Mouse (Mus musculus) frontal cortex, postnatal 25 days (tissue): Measurements from ENCODE around the gene Rfx3.
A peak's percentile ranks its signal among the peaks of the same experiment; 100 is the strongest.

Experiments used
- DNase-seq, 2 experiments: peaks; one replicate each; pipeline ENCODE4 v3.0.0; 2022; ENCODE audit warnings: low spot score in 2 of 2

The Rfx3 gene

GRCm38 (mm10) chr19:28010471-28011395 lies at the start of gene Rfx3:
Rfx3 (minus strand) TSS chr19:28011166.
- DNase-seq = peak; percentile 16 to 22

GRCm38 (mm10) chr19:28052058-28052457 lies 41.1 kb upstream of the Rfx3 start:
- DNase-seq = no peak

GRCm38 (mm10) chr19:28051571-28051970 lies 40.6 kb upstream of the Rfx3 start:
- DNase-seq = no peak

- no peak for DNase-seq
These were observed 38.3 kb upstream of the Rfx3 start for GRCm38 (mm10) chr19:28049280-28049679.

- no peak for DNase-seq
These were observed 35.8 kb upstream of the Rfx3 start for GRCm38 (mm10) chr19:28046806-28047205.

- no peak for DNase-seq
These were observed 34.0 kb upstream of the Rfx3 start for GRCm38 (mm10) chr19:28044950-28045349.

- DNase-seq = peak; percentile 65
These were observed 943 bp upstream of the Rfx3 start for GRCm38 (mm10) chr19:28011718-28012499.

GRCm38 (mm10) chr19:28011396-28011717 lies 391 bp upstream of the Rfx3 start:
- DNase-seq = peak; percentile 91 to 92

- DNase-seq = no peak
These were observed 1.2 kb downstream of the Rfx3 start for GRCm38 (mm10) chr19:28009587-28010281.

GRCm38 (mm10) chr19:28004190-28004589 lies 6.8 kb downstream of the Rfx3 start:
- no peak for DNase-seq

- DNase-seq = no peak
These were observed 7.5 kb downstream of the Rfx3 start for GRCm38 (mm10) chr19:28003474-28003873.

GRCm38 (mm10) chr19:28002708-28003107 lies 8.3 kb downstream of the Rfx3 start:
- no peak for DNase-seq

GRCm38 (mm10) chr19:27992800-27993199 lies 18.2 kb downstream of the Rfx3 start:
- no peak for DNase-seq

- no peak for DNase-seq
These were observed 22.2 kb downstream of the Rfx3 start for GRCm38 (mm10) chr19:27988746-27989145.

- no peak for DNase-seq
These were observed 43.4 kb downstream of the Rfx3 start for GRCm38 (mm10) chr19:27967590-27967989.

GRCm38 (mm10) chr19:27961271-27961670 lies 49.7 kb downstream of the Rfx3 start:
- no peak for DNase-seq

GRCm38 (mm10) chr19:27935453-27935852 lies 75.5 kb downstream of the Rfx3 start:
- DNase-seq = no peak

GRCm38 (mm10) chr19:27931136-27931535 lies 79.8 kb downstream of the Rfx3 start:
- no peak for DNase-seq

GRCm38 (mm10) chr19:27926378-27926777 lies 84.6 kb downstream of the Rfx3 start:
- no peak for DNase-seq

GRCm38 (mm10) chr19:27919040-27919439 lies 91.9 kb downstream of the Rfx3 start:
- DNase-seq = no peak

GRCm38 (mm10) chr19:27916446-27916845 lies 94.5 kb downstream of the Rfx3 start:
- DNase-seq = no peak

GRCm38 (mm10) chr19:27906976-27907375 lies 104.0 kb downstream of the Rfx3 start:
- no peak for DNase-seq
